Mouse (Mus musculus): ENCODE data around the gene Epb42.
"Not testable (repeated sequence)": the region's sequence is repeated elsewhere in the genome, so short reads cannot be mapped to it uniquely, and the experiment has no call there.

The Epb42 gene

DNA sequence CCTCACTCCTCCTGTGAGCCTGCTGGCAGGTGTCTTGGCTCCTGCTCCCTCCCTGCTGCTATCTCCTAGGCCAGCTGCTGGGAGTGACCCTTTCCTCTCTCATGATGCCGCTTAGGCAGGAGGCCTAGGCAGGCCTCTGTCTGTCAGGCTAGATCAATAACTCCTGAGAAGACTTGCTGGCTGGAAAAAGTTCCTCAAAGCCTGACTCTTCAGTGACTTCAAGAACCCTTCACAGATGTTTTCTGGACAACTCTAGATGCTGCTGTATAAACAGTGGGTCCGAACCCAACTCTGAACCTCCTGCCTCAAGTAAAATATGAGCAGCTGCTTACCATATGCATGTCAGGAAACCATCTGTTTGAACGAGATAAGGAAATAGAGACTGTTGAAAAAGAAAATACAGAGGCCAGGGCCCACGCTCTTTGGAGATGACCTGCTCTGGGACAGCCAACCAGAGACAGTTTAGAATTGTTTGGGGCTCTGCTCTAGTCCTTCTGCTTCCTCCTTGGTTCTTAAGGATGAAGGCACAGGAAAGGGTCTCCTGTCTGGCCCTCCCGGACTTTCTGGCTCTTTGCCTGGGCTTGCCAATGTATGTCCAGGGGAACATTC is at the start of gene Epb42:
Gene Epb42 (minus strand): TSS at position 340 of the 609 bp plus-strand sequence.
- DNase-seq (ENCODE audit: low spot score in 2 of 2): no peak

GRCm38 (mm10) chr2:121085480-121086185 is 48.8 kb upstream of the Epb42 start, which contains the start of gene Tgm5:
Tgm5 (minus strand) TSS chr2:121085841.
- no peak for DNase-seq (ENCODE audit: low spot score in 2 of 2)

DNA sequence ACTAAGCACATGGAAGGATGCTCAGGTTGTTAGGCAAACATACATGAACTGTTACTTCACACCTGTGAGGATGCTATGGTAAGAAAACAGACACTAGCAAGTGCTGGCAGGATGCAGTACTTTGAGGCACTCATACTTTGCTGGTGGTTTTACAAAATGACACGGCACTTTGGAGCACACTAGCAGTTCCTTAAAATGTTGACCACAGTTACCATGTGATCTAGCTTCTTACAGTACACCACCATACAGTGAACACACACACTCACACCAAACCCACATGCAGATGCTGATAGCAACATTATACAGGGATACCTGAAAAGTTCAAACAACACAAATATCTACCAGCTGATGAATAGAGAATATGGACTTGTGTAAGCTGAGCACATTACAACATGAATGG is 45.8 kb upstream of the Epb42 start:
- DNase-seq (ENCODE audit: low spot score in 2 of 2): no peak

GRCm38 (mm10) chr2:121074747-121075146 is 37.9 kb upstream of the Epb42 start:
- no peak for DNase-seq (ENCODE audit: low spot score in 2 of 2)

- DNase-seq (ENCODE audit: low spot score in 2 of 2): no peak
These were observed 35.0 kb upstream of the Epb42 start for GRCm38 (mm10) chr2:121071871-121072270.

DNA sequence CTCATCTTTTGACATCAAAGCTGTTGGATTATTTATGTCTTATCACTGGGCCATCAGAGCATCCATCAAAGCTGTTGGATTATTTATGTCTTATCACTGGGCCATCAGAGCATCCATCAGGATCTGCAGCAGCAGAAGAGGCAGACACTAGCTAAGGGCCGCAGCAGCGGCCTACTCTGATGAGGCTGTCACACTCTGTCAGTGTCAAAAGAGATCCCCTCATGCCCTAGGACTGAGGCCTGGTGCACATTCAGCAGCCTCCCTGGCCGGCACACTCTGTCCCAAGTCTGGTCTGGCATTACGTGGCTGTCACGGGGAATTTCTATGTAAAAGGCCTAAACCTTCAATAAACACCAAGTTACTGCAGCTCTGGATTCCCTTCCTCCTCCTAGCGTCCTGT is 32.6 kb upstream of the Epb42 start:
- no peak for DNase-seq (ENCODE audit: low spot score in 2 of 2)

- DNase-seq (ENCODE audit: low spot score in 2 of 2): no peak
These were observed 30.2 kb upstream of the Epb42 start for GRCm38 (mm10) chr2:121067116-121067515.

DNA sequence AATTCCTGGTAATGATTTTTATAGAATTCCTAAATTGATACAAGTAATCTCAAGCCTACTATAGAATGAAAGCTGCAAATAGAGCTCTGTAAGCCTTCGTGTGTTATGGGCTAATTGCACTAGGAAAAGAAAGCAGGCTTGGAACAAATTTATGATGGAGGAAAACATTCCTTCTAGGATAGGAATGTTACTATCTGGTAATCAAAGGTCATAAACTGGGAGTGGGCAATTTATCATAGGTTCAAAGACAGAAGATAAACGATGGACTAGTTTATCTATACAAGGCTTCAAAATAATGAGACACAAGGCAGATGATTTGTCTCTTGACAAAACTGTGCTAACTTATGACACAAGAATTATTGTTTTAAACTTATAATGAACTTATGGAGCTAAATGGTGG is 24.4 kb upstream of the Epb42 start:
- no peak for DNase-seq (ENCODE audit: low spot score in 2 of 2)

GRCm38 (mm10) chr2:121057997-121058396 is 21.1 kb upstream of the Epb42 start:
- DNase-seq (ENCODE audit: low spot score in 2 of 2): no peak

DNA sequence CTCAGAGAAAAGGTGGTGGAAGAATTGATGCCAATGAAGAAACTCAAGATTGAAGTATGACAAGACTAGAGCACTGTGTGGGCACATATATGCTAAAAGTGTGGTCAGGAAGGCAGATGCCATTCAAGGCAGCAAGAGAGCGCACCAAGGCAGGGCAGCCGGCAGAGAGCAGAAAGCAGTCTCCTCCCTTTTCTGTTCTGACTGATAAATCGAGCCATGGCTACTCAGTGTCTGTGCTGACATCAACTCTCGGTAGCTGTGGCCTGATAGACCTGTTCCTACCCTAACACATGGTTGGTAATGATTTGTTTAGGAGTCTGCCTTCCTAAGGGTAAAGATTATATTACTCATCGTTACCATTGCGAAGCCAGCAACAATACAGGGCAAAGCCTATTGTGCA is 19.0 kb upstream of the Epb42 start:
- DNase-seq (ENCODE audit: low spot score in 2 of 2): no peak

GRCm38 (mm10) chr2:121054060-121054459 is 17.2 kb upstream of the Epb42 start:
- no peak for DNase-seq (ENCODE audit: low spot score in 2 of 2)

DNA sequence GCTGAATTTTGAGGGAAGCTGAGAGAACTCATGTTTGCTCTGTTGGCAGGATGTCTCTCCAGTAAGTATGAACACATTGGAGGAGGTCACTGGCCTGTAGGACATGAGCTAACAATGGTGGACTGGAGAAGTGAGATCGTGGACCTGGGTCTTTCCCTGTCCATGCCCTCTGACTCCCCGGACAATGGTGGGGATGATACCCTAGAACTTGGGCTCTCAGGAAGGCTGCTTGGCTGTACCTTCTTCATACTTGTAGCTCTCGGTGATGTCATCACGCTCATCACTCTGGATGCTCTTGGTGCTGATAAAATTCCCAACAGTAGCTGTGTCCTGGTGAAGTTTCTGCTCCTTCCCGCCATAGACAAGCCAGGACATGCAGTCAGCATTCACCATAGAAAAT is 15.3 kb upstream of the Epb42 start:
- no peak for DNase-seq (ENCODE audit: low spot score in 2 of 2)

- no peak for DNase-seq (ENCODE audit: low spot score in 2 of 2)
These were observed 8.8 kb upstream of the Epb42 start for GRCm38 (mm10) chr2:121045653-121046052.

DNA sequence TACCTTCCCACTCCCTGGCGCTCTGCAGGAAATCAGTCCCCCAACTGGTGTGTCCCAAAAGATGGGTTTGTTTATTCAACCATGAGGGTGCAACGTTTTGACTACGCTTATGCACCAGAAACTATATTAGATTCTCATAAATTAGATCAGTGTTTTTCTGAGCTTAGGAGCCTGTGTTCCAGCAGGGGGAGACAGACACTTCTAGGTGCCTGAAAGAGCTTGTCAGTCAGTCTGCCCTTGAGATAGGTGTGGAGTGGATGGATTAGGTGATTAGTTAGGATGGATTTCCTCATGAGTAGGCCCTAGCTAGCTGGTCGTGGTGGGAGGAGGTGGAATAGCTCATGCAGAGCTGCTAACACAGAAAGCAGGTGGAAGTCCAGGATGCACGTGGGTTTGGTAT is 4.2 kb upstream of the Epb42 start:
- DNase-seq (ENCODE audit: low spot score in 2 of 2): peak in 1 of 2 experiments; percentile 10

DNA sequence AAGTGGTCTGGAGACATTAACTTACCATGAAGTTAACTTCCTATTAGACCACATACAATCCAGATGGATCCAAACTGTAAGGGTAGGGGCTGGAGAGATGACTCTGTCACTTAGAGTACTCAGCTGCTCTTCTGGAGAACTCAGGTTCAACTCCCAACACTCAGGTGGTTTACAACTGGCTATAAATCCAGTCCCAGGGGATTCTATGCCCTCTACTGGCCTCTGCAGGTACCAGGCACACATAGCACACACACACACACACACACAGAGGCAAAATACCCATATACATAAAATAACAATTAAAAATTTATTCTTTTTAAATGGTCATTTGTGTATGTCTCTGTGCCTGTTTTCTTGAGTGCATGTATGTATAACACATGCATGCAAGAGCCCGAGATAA is 2.5 kb upstream of the Epb42 start:
- DNase-seq (ENCODE audit: low spot score in 2 of 2): no peak

DNA sequence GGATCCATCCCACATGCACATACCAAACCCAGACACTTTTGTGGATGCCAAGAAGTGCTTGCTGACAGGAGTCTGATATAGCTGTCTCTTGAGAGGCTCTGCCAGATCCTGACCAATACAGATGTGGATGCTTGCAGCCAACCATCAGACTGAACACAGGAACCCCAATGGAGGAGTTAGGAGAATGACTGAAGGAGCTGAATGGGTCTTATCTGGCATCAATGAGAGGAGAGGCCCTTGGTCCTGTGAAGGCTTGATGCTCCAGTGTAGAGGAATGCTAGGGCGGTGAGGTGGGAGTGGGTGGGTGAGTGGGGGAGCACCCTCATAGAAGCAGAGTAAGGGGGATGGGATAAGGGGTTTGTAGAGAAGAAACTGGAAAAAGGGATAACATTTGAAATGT is 2.0 kb upstream of the Epb42 start:
- DNase-seq (ENCODE audit: low spot score in 2 of 2): not testable (repeated sequence)

DNA sequence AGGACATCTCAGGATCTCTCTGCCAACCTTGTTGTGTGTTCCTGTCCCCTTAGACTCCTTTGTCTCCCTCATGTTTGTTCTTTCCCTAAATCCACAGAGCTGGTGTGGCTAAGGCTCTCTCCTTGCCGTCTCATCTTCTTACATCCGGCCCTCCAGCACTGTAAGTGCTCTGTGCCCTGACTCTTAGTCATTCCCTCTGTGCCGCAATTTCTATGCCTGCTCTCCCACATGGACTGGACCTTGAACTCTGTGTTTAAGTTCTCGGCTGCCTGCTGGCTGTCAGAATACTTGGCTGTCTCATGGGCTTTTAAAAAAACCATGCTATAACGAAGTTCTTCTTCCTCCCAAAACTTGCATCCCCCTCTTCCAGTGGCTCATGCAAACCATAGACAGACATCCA is 14.0 kb downstream of the Epb42 start:
- DNase-seq (ENCODE audit: low spot score in 2 of 2): no peak

DNA sequence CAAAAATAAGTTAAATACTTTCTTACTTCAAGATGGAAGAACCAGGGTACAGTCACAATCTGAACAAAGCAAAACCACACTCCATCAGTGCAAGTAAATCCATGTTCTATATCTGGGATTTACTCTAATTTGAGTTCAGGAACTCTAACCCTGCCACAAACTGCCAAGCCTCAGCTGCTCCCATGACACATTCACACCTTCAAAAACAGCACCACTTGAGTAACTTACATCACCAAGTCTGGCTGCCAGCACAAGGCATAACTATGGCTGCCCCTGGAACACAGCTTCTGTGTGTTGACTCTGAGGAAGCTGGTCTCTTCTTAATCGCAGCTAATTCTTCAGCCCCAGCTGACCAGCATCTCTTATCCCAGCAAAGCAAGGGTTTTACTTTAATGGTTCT is 19.7 kb downstream of the Epb42 start:
- no peak for DNase-seq (ENCODE audit: low spot score in 2 of 2)

GRCm38 (mm10) chr2:121016226-121016625 is 20.6 kb downstream of the Epb42 start:
- DNase-seq (ENCODE audit: low spot score in 2 of 2): no peak

- no peak for DNase-seq (ENCODE audit: low spot score in 2 of 2)
These were observed 21.4 kb downstream of the Epb42 start for GRCm38 (mm10) chr2:121015507-121015906.

- DNase-seq (ENCODE audit: low spot score in 2 of 2): no peak
These were observed 24.2 kb downstream of the Epb42 start for GRCm38 (mm10) chr2:121012676-121013075.

- DNase-seq (ENCODE audit: low spot score in 2 of 2): no peak
These were observed 27.7 kb downstream of the Epb42 start for GRCm38 (mm10) chr2:121009071-121009677.

DNA sequence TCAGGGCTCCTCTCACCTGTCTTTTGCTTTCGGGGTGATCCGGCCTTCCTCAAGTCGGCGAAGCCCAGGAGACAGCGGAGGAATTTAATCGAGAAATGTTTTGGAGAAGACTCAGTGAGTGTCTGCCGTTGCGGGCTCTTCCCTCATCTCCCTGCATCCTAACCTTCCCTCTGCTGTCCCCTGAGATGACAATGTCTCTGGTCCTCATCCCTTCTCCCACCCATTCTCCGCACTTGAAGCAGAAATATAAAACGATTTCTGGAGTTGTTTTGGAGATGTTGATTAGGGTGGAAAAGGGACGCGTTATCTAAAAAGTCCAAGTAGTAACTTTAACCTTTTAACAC is 28.2 kb downstream of the Epb42 start:
- no peak for DNase-seq (ENCODE audit: low spot score in 2 of 2)

Data from urinary bladder, postnatal 36 days (tissue).